In genomic region chr17:35578211-35578610, GRCm38 (mm10) we compare ENCODE assay signal across 9 mouse cellular contexts. TPM values are rescaled to one million over a fixed set of nuclear protein-coding genes. Genes with fewer than 3 reads are reported as not detected.
A peak's percentile ranks its signal among the peaks of the same experiment; 100 is the strongest.
DNase-seq lines count a peak whose midpoint lies in the region; ATAC-seq and TF ChIP-seq lines count a peak whose summit lies in the region.
"Had no signal": no experiment of that assay in that cellular context is flagged by ENCODE, and none has a peak within 500 bp of the region (broad histone marks: within the 10 kb centered on the region; RNA-seq: fewer than 3 reads in every experiment).

No protein-coding gene starts in this region.

- peak; percentile 99 for TF ChIP-seq CTCF in bone marrow macrophage, adult 2 months (IDR thresholded peaks at IDR 0.05; ENCODE audit: low read depth, low read length)
- peak; percentile 100 for TF ChIP-seq CTCF in liver, postnatal 0 days (IDR thresholded peaks at IDR 0.05; ENCODE audit: low read depth)

- no peaks in the 10 kb centered on the region for H3K27me3 ChIP-seq in neural tube, embryonic 15.5 days (replicated peaks)
- H3K27me3 ChIP-seq in liver, postnatal 0 days (ENCODE audit: insufficient read depth, low read length): no peaks in the 10 kb centered on the region

- no peak overlapping the region for H3K4me2 ChIP-seq in neural tube, embryonic 15.5 days
- H3K4me2 ChIP-seq in liver, postnatal 0 days (ENCODE audit: low read depth, low read length): no peak overlapping the region

- H3K9ac ChIP-seq in neural tube, embryonic 15.5 days (replicated peaks): no peak overlapping the region
- H3K9ac ChIP-seq in liver, postnatal 0 days (replicated peaks): no peak overlapping the region

- H3K27ac ChIP-seq in neural tube, embryonic 15.5 days (replicated peaks): no peak overlapping the region
- no peak overlapping the region for H3K27ac ChIP-seq in bone marrow macrophage, adult 2 months (ENCODE audit: insufficient read depth, low read depth, low read length)
- no peak overlapping the region for H3K27ac ChIP-seq in liver, postnatal 0 days (ENCODE audit: low read depth)

- no peaks in the 10 kb centered on the region for H3K36me3 ChIP-seq in neural tube, embryonic 15.5 days
- H3K36me3 ChIP-seq in liver, postnatal 0 days (replicated peaks; ENCODE audit: insufficient read depth, low read length): no peaks in the 10 kb centered on the region

- H3K9me3 ChIP-seq in neural tube, embryonic 15.5 days (replicated peaks): no peaks in the 10 kb centered on the region
- H3K9me3 ChIP-seq in liver, postnatal 0 days (ENCODE audit: low read length): no peaks in the 10 kb centered on the region

- H3K4me1 ChIP-seq in neural tube, embryonic 15.5 days: no peaks in the 10 kb centered on the region
- no peaks in the 10 kb centered on the region for H3K4me1 ChIP-seq in bone marrow macrophage, adult 2 months (ENCODE audit: control insufficient read depth, insufficient read depth, low read length)
- no peaks in the 10 kb centered on the region for H3K4me1 ChIP-seq in liver, postnatal 0 days (ENCODE audit: insufficient read depth)

- no peak overlapping the region for H3K4me3 ChIP-seq in neural tube, embryonic 15.5 days (replicated peaks)
- no peak overlapping the region for H3K4me3 ChIP-seq in bone marrow macrophage, adult 2 months (ENCODE audit: insufficient read depth, low read length)
- no peak overlapping the region for H3K4me3 ChIP-seq in liver, postnatal 0 days (ENCODE audit: low read depth, low read length)

- no peak for TF ChIP-seq POLR2A in bone marrow macrophage, adult 2 months (IDR thresholded peaks at IDR 0.05; ENCODE audit: borderline replicate concordance, low read depth, low read length)

- 22% methylated on average over 6 of the region's 6 CpGs for WGBS in neural tube, embryonic 15.5 days
- WGBS in liver, postnatal 0 days (ENCODE audit: insufficient replicate concordance): 20% methylated on average over 6 of the region's 6 CpGs

- TF ChIP-seq EP300 in liver, postnatal 0 days (IDR thresholded peaks at IDR 0.05; ENCODE audit: low read depth): no peak

- DNase-seq in neural tube, embryonic 10.5 days (ENCODE audit: extremely low spot score, low spot score): peak; percentile 80
- peak; percentile 86 for DNase-seq in fibroblast of lung, adult 2 months (ENCODE audit: low read depth)
- DNase-seq in kidney, postnatal 10 days: peak; percentile 90
- peak; percentile 88 for DNase-seq in liver, postnatal 0 days
- peak; percentile 64 for DNase-seq in right cerebral cortex, adult 18-20 months
- DNase-seq in urinary bladder, postnatal 14 days (ENCODE audit: low spot score): peak; percentile 89

- no peak for ATAC-seq in neural tube, embryonic 15.5 days (ENCODE audit: low FRiP score)
- peak; percentile 71 for ATAC-seq in liver, postnatal 0 days

RNA-seq across cellular contexts. Expression of gene 2300002M23Rik, which starts 11.0 kb away (rescaled TPM):
- not detected in 2 replicates for polyA plus RNA-seq in neural tube, embryonic 15.5 days (2015; fragmentation: Nextera tagmentation; extraction: Ambion mirVana)
- not detected in 2 replicates for polyA plus RNA-seq in bone marrow macrophage, adult 2 months (2012; ENCODE audit: insufficient read depth, insufficient read length, missing spikeins)
- polyA plus RNA-seq in liver, postnatal 0 days (2015; fragmentation: Nextera tagmentation; extraction: Ambion mirVana): not detected in 2 replicates
- polyA plus RNA-seq: heart, embryonic 14.5 days had no signal

RNA-seq across cellular contexts. Expression of gene Sfta2, which starts 23.1 kb away (rescaled TPM):
- polyA plus RNA-seq in neural tube, embryonic 15.5 days (2015; fragmentation: Nextera tagmentation; extraction: Ambion mirVana): 0.40 TPM in 1 of 2 replicates, not detected in the other
- not detected in 2 replicates for polyA plus RNA-seq in bone marrow macrophage, adult 2 months (2012; ENCODE audit: insufficient read depth, insufficient read length, missing spikeins)
- polyA plus RNA-seq in liver, postnatal 0 days (2015; fragmentation: Nextera tagmentation; extraction: Ambion mirVana): not detected in 2 replicates
- polyA plus RNA-seq: heart, embryonic 14.5 days had no signal

RNA-seq across cellular contexts. Expression of gene Cdsn, which starts 26.3 kb away (rescaled TPM):
- polyA plus RNA-seq in neural tube, embryonic 15.5 days (2015; fragmentation: Nextera tagmentation; extraction: Ambion mirVana): 0.08 TPM in 1 of 2 replicates, not detected in the other
- polyA plus RNA-seq in bone marrow macrophage, adult 2 months (2012; ENCODE audit: insufficient read depth, insufficient read length, missing spikeins): 0.27 and 0.40 TPM in 2 replicates
- not detected in 2 replicates for polyA plus RNA-seq in liver, postnatal 0 days (2015; fragmentation: Nextera tagmentation; extraction: Ambion mirVana)

RNA-seq across cellular contexts. Expression of gene Psors1c2, which starts 45.2 kb away (rescaled TPM):
- polyA plus RNA-seq in neural tube, embryonic 15.5 days (2015; fragmentation: Nextera tagmentation; extraction: Ambion mirVana): 0.81 and 0.96 TPM in 2 replicates
- not detected in 2 replicates for polyA plus RNA-seq in bone marrow macrophage, adult 2 months (2012; ENCODE audit: insufficient read depth, insufficient read length, missing spikeins)
- 0.13 TPM in 1 of 2 replicates, not detected in the other for polyA plus RNA-seq in liver, postnatal 0 days (2015; fragmentation: Nextera tagmentation; extraction: Ambion mirVana)

RNA-seq across cellular contexts. Expression of gene Gm9573, which starts 48.2 kb away (rescaled TPM):
- polyA plus RNA-seq in neural tube, embryonic 15.5 days (2015; fragmentation: Nextera tagmentation; extraction: Ambion mirVana): not detected in 2 replicates
- not detected in 2 replicates for polyA plus RNA-seq in bone marrow macrophage, adult 2 months (2012; ENCODE audit: insufficient read depth, insufficient read length, missing spikeins)
- polyA plus RNA-seq in liver, postnatal 0 days (2015; fragmentation: Nextera tagmentation; extraction: Ambion mirVana): not detected in 2 replicates
- polyA plus RNA-seq: heart, embryonic 14.5 days had no signal
